Mouse (Mus musculus): Measurements from ENCODE around the gene Copb2.

Gene Copb2

DNA sequence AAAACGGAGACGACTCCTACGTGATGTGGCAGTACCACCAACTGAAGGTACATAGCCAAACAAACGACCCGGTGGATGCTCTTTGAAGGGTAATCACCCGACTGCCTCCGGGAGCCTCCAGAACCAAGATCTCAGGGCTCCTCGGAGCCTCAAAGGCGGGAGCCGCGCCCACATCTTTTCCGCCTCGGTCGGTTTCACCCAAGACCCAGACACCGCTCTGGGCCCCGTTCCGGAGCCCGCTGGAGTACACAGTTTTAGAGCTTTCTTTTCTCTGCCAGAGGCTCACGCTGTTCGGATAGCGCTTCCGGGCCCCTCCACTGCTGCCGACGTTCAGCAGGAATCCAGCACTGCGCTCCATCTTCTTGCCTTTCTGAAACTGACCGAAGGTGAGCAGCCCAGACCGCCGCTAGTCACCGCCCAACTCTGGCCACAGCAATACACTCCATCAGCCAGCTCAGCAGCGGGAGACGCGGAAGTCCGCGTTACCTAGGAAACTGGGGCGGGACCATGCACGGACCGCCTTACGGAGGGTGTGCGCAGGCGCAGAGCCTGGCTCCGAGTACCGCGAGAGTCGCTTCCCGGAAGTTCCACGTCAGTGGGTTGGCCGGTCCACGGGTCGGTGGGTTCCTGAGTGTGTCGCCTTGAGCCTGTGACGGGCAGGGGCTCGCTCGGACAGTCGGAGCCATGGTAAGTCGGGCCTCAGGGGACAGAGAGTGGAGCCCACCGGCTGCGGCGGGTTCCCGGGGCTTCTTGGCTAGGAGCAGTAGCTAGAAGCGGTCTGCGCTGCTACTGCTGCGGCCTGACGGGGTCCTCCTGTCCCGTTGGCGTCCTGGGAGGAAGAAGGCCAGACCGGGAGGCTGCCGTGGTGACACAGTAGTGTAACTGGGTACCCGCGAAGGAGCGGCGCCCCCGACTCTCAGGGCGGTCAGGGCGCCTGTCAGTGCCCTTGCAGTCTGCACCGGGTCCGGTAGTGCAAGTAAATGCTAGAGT is at the start of gene Copb2:
Copb2 (plus strand) TSS at position 585 of the 990 bp plus-strand sequence.
- peak; percentile 97 for DNase-seq (ENCODE audit: low read depth, low spot score)

DNA sequence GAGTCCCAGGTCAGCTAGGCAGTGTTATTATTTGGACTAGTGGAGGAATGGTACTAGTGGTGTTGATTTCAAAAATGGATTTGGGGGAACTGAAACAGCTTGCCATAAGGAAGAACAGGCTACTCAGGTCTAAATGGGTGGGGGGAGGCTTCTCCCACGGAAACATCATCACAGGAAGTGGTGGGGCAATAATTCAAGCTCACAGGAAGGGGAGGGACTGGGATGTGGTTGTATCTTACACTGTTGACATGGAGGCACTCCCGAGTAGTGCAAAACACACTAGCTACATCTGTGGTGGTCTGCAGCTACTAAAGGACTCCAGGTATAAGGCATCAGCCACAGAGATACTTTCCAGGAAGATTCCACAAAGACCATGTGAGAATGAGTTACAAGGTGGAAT is 39.6 kb upstream of the Copb2 start:
- DNase-seq (ENCODE audit: low read depth, low spot score): no peak

DNA sequence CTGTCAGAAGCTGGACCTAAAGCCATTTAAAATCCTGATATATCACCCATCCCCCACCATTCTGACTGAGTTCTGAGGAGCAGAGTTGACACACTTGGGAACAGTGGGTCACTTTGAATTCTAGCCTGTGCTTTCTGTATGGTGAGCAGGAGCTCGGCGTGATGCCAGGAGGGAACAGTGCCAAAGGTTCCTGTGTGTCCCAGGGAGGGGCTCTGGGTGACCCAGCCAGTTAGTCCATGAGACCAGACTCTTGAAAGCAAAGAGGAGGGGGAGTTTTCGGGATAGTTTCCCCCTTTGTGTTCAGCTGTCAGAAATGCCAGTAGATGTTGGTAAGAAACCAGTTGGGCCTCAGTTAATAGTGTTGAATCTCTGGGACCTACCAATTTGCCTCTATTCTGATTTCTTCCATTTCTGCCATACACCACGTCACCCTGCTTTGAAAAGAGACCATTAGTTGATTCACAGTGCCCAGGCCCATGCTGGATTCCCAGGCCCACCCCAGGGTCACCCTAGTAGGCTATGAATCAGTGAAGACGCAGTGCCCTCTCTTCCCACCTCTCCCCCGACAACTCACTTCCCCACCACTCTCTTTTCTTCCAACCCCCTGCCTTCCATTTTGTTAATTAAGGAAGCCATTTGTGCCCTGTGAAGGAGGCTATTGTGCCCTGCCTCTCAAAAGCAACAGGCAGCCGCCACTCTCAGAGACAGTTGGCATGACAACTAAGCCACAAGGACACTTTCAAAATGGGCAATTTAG is 38.6 kb upstream of the Copb2 start:
- no peak for DNase-seq (ENCODE audit: low read depth, low spot score)

DNA sequence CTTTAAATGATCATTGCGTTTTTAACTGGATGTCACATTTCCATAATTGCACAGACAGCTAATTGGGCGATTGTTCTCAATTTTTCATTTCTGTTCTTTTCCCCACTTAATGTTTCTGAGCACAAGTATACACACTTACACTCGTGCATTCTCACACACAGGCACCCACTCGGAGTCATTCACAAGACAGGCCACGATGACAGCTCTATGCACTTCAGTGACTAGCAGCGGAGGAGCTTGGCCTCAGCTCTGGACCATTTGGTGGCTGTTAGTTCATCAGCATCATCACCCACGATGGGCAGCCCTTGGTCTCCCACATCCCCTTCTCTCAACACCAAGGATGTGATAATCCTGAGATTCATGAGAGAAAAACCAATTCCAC is 38.0 kb upstream of the Copb2 start:
- DNase-seq (ENCODE audit: low read depth, low spot score): no peak

DNA sequence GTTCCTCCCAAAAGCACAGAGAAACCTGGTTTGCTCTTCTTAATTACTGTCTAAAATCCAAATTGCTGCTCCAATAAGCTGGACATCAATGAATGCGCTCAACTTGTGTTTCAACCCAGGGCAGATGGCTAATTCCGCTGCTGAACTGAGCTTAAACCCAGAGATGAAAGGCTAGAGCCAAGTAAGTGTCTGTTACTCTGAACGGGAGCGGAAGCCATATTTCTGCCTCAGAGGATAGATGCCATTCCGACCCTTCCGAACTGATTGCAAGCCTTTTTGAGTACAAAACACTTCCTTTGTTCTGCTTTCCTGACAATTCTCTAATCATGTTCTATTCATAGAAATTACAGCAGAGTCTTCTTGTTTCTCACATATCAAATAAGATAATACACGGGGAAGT is 36.3 kb upstream of the Copb2 start:
- DNase-seq (ENCODE audit: low read depth, low spot score): no peak

GRCm38 (mm10) chr9:98529776-98530175 is 33.7 kb upstream of the Copb2 start:
- DNase-seq (ENCODE audit: low read depth, low spot score): no peak

DNA sequence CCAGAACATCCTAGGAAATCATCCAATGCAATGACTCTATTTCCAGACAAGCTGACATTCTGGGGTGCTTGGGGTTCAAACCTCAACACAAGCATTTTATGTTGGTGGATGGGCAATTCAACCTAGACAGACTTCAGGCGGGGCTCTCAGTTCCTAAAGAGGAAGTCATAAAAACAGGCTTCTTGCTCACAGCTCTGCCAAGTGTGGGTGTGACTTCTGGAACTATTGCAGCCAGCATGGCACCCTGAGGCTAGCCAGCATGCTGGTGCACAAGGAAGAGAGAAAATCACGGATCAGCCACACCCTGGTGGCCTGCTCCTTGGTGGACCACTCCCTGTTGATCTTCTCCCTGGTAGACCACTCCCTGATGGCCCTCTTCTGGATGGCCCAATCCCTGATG is 32.5 kb upstream of the Copb2 start:
- no peak for DNase-seq (ENCODE audit: low read depth, low spot score)

- DNase-seq (ENCODE audit: low read depth, low spot score): no peak
Measured at GRCm38 (mm10) chr9:98534675-98535280, 28.7 kb upstream of the Copb2 start.

- DNase-seq (ENCODE audit: low read depth, low spot score): no peak
Measured at GRCm38 (mm10) chr9:98535763-98536162, 27.8 kb upstream of the Copb2 start.

- no peak for DNase-seq (ENCODE audit: low read depth, low spot score)
Measured at GRCm38 (mm10) chr9:98538017-98538712, 25.4 kb upstream of the Copb2 start.

DNA sequence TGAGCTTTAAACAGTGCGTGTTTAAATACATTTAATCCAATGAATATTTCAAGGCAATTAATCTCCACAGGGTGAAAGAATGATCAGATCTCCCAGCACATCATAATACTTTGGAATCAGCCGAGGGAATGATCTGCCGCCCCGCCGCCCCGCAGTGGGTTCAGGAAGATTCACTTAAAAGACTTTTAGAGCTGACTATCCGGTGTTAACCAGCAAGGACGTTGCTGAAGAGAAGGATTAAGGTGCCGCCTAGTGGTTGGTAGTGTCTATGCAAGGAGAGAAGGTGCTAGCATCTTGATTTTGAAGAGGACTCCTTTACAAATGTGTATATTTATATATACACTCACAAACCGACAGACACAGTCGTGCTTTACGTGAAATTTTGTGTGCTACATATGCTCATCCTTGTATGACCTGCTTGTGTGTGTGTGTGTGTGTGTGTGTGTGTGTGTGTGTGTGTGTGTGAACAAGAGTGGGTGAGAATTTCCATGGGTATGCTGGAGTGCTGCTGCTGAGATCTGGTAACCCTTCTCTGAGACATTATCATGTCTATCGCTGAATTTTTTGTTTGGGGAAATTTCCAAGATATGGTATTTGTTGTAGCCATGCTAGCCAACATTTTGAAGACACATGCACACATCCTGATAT is 24.7 kb upstream of the Copb2 start:
- DNase-seq (ENCODE audit: low read depth, low spot score): peak; percentile 71

DNA sequence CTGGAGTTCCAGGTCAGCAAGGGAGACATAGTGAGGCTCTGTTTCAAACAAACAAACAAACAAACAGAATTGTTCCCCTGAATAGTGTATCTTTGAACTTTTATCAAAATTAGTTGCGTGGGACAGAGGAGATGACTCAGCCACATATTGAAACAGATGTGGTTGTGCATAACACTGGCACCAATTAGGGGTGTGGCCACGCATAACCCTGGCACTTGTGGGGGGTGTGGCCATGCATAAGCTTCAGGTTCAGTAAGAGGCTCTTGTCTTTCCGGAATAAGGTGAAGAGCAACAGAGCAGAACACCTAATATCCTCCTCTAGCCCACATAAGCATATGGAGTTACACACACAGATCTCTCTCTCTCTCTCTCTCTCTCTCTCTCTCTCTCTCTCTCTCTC is 19.5 kb upstream of the Copb2 start:
- no peak for DNase-seq (ENCODE audit: low read depth, low spot score)

GRCm38 (mm10) chr9:98583852-98584251 is 20.3 kb downstream of the Copb2 start:
- no peak for DNase-seq (ENCODE audit: low read depth, low spot score)

DNA sequence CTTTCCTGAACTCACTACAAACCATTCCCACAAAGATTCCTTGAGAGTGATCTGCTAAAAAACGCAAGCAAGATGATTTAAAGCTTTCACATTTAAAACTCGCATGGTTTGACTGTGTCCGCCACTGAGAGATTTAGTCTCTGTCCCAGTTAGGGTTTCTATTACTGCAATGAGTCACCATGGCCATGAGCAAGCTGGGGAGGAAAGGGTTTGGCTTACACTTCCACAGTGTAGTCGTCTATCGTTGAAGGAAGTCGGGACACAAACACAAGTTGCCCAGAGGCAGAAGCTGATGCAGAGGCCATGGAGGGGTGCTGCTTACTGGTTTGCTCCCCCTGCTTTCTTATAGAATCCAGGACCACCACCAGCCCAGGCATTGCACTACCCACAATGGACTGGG is 36.6 kb downstream of the Copb2 start:
- no peak for DNase-seq (ENCODE audit: low read depth, low spot score)

GRCm38 (mm10) chr9:98601156-98601836 is 37.8 kb downstream of the Copb2 start, which contains the start of gene Mrps22:
Gene Mrps22, minus strand, starts transcription at chr9:98601660.
- peak; percentile 74 for DNase-seq (ENCODE audit: low read depth, low spot score)

DNA sequence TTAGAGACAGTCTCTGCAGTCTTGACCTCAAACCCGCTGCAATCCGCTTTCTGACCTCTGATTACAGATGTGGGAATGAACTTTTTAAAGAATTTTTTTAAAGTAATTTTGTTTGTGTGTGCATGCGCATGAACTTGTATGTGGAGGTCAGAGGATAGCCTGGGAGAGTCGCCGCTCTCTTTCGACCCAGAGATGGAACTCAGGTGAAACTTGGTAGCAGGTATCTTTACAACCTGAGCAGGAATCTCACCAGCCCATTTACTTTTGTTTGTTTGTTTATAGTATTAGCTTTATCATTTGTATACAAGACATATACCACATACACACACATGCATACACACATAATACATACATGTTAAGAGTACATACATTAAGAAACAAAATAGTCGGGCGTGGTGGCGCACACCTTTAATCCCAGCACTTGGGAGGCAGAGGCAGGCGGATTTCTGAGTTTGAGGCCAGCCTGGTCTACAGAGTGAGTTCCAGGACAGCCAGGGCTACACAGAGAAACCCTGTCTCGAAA is 38.4 kb downstream of the Copb2 start:
- no peak for DNase-seq (ENCODE audit: low read depth, low spot score)

DNA sequence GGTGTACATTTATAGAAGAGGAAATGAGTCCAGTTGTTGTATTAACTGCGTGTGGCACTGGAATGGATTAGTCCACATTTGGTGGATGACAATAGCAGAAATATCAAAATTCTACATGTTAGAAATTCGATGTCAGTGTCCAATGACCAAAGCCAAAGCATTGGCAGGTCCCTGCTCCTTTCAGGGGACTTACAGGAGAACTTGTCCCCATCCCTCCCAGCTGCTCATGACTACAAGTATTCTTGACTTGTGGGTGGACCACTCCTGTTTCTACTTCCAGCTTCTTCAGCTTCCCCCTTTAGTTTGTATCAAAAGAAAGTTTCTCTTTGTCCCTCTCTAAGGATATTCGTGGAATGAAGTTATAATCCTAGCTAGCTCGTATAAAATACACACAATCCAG is 41.4 kb downstream of the Copb2 start:
- DNase-seq (ENCODE audit: low read depth, low spot score): no peak

DNA sequence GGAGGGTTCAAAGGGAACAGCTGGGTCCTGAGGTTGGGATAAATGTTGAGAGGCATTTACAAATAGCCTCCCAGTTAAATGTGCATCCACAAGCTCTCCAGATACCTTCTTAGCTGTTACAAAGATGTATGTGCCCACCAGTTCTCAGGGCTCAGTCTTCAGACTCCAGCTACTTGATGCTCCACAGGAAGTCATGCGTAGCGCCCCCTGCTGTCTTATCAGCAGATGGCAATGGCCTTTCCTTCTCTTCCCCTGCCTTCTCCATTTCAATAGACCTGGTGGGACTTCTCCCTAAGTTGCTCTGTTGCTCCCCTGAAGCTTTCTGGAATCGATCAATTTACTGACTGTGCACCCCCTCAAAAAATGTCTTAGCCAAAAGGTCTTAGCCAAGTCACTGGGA is 65.0 kb downstream of the Copb2 start:
- DNase-seq (ENCODE audit: low read depth, low spot score): no peak

- no peak for DNase-seq (ENCODE audit: low read depth, low spot score)
Measured at GRCm38 (mm10) chr9:98633287-98634162, 70.0 kb downstream of the Copb2 start.

All from embryo, embryonic 11.5 days (tissue).